In the genomic region with DNA sequence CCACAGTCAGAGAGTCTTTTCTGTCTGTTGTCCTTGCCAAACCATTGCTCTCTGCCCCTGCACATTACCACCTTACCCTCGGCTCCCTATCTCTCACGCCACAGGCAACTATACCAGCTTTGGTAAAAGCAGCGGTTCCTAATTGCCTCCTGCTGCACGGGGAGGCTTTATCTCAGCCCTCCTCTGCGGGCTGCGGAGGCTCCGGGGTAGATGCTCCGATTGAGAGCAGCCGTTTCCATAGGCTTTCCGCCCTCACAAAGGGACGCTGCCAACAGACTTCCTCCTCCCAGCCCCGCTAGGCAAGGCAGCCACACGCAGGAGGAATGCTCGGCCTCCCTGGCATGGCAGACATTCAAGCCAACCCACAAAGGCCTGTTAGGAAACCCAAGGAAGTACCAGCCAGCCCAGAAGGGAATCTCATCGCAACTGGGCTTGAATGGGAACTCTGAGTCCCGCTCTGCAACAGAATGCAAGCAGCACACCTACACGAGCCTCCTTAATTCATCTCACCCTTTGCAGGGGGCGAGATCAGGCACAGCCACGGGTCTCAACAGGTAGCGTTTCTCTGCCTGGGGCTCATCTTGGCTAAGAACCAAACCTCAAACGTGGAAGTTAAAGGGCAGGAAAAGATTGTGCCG, we compare ENCODE assay signal across 8 mouse cellular contexts.
DNase-seq lines count a peak whose midpoint lies in the region; ATAC-seq and TF ChIP-seq lines count a peak whose summit lies in the region.

No protein-coding gene starts in this region.

- no peaks in the 10 kb centered on the region for H3K79me2 ChIP-seq in heart, adult 2 months (replicated peaks; ENCODE audit: control insufficient read depth, insufficient read depth, low read length)

- 11% methylated on average over 22 of the region's 22 CpGs for WGBS in heart, adult 2 months
- 10% methylated on average over 22 of the region's 22 CpGs for WGBS in kidney, embryonic 16.5 days
- WGBS in limb, embryonic 12.5 days = 4% methylated on average over 22 of the region's 22 CpGs
- WGBS in midbrain, embryonic 11.5 days = 5% methylated on average over 22 of the region's 22 CpGs

- no peaks in the 10 kb centered on the region for H3K9me3 ChIP-seq in kidney, embryonic 16.5 days (ENCODE audit: low read length)
- H3K9me3 ChIP-seq in limb, embryonic 12.5 days = no peaks in the 10 kb centered on the region
- H3K9me3 ChIP-seq in midbrain, embryonic 11.5 days (ENCODE audit: control insufficient read depth, low read length) = no peaks in the 10 kb centered on the region

- no peak overlapping the region for H3K27ac ChIP-seq in heart, adult 2 months
- no peak overlapping the region for H3K27ac ChIP-seq in kidney, embryonic 16.5 days (ENCODE audit: low read length)
- H3K27ac ChIP-seq in limb, embryonic 12.5 days = no peak overlapping the region
- no peak overlapping the region for H3K27ac ChIP-seq in midbrain, embryonic 11.5 days (ENCODE audit: low read depth, low read length)

- peak; percentile 55 for DNase-seq in adrenal gland, postnatal 10 days
- no peak for DNase-seq in adrenal gland, postnatal 4 days (ENCODE audit: low spot score in 2 of 2)
- peak; percentile 34 to 47 for DNase-seq in cerebellum, postnatal 36 days
- DNase-seq in heart, adult 2 months = peak; percentile 42 to 69
- peak; percentile 91 for DNase-seq in midbrain, embryonic 11.5 days (ENCODE audit: low spot score, missing footprints)
- DNase-seq in thymus, postnatal 25 days = peak; percentile 25

- intact Hi-C loops in heart, adult 2 months (cut with DNase I) = no loop called here

- H3K4me2 ChIP-seq in kidney, embryonic 16.5 days (replicated peaks; ENCODE audit: low read depth, low read length) = peak overlapping the region; percentile 36
- peak overlapping the region; percentile 38 for H3K4me2 ChIP-seq in limb, embryonic 12.5 days
- peak overlapping the region; percentile 32 for H3K4me2 ChIP-seq in midbrain, embryonic 11.5 days

- TF ChIP-seq POLR2A in heart, adult 2 months (IDR thresholded peaks at IDR 0.05; ENCODE audit: insufficient read depth, low read depth, low read length) = no peak

- H3K36me3 ChIP-seq in heart, adult 2 months (ENCODE audit: control insufficient read depth, insufficient read depth, low read length) = no peaks in the 10 kb centered on the region
- H3K36me3 ChIP-seq in kidney, embryonic 16.5 days (ENCODE audit: insufficient read depth, low read length) = no peaks in the 10 kb centered on the region
- no peaks in the 10 kb centered on the region for H3K36me3 ChIP-seq in limb, embryonic 12.5 days
- H3K36me3 ChIP-seq in midbrain, embryonic 11.5 days (ENCODE audit: control insufficient read depth, insufficient read depth, low read length) = no peaks in the 10 kb centered on the region

- no peak for TF ChIP-seq CTCF in heart, adult 2 months (IDR thresholded peaks at IDR 0.05)

- no peak overlapping the region for H3K9ac ChIP-seq in heart, adult 2 months (ENCODE audit: low read depth, low read length)
- H3K9ac ChIP-seq in kidney, embryonic 16.5 days (replicated peaks; ENCODE audit: low read length) = no peak overlapping the region
- no peak overlapping the region; the same call in 1 of the 2 replicates for H3K9ac ChIP-seq in limb, embryonic 12.5 days (replicated peaks)
- 0 out of 2 replicates have a peak overlapping the region, but pooled peaks have one; percentile 2 for H3K9ac ChIP-seq in midbrain, embryonic 11.5 days (ENCODE audit: low read length)

- no peaks in the 10 kb centered on the region for H3K27me3 ChIP-seq in heart, adult 2 months (ENCODE audit: control insufficient read depth, insufficient read depth, low read length)
- H3K27me3 ChIP-seq in kidney, embryonic 16.5 days (ENCODE audit: insufficient read depth, low read length) = peaks cover 17% of the 10 kb centered on the region
- peaks cover 52% of the 10 kb centered on the region for H3K27me3 ChIP-seq in limb, embryonic 12.5 days
- H3K27me3 ChIP-seq in midbrain, embryonic 11.5 days (ENCODE audit: control insufficient read depth, insufficient read depth, low read length) = peaks cover 19% of the 10 kb centered on the region

- TF ChIP-seq EP300 in heart, adult 2 months (IDR thresholded peaks at IDR 0.05; ENCODE audit: insufficient read depth, low read depth, low read length) = no peak

- 0 out of 2 replicates have a peak, but pooled peaks have one; percentile 36 for ATAC-seq in kidney, embryonic 16.5 days (ENCODE audit: low FRiP score, low TSS enrichment)
- ATAC-seq in limb, embryonic 12.5 days (ENCODE audit: insufficient number of reproducible peaks, insufficient read depth, low FRiP score, low TSS enrichment, low read depth) = no peak
- ATAC-seq in midbrain, embryonic 11.5 days (ENCODE audit: low FRiP score) = no peak

- no peaks in the 10 kb centered on the region for H3K4me1 ChIP-seq in heart, adult 2 months (ENCODE audit: control insufficient read depth, insufficient read depth, low read length)
- peaks cover 7% of the 10 kb centered on the region for H3K4me1 ChIP-seq in kidney, embryonic 16.5 days (ENCODE audit: insufficient read depth, low read length)
- peaks cover 14% of the 10 kb centered on the region for H3K4me1 ChIP-seq in limb, embryonic 12.5 days (replicated peaks)
- H3K4me1 ChIP-seq in midbrain, embryonic 11.5 days (ENCODE audit: control insufficient read depth, insufficient read depth, low read length) = peaks cover 6% of the 10 kb centered on the region

- no peak overlapping the region for H3K4me3 ChIP-seq in heart, adult 2 months
- no peak overlapping the region for H3K4me3 ChIP-seq in kidney, embryonic 16.5 days (ENCODE audit: low read length)
- H3K4me3 ChIP-seq in limb, embryonic 12.5 days (replicated peaks) = 0 out of 2 replicates have a peak overlapping the region, but pooled peaks have one; percentile 9
- no peak overlapping the region for H3K4me3 ChIP-seq in midbrain, embryonic 11.5 days (ENCODE audit: low read depth, low read length)

Comparison
In these comparisons a context has a peak if more than half of its experiments do, and no peak if none do; other contexts are left out.
1. DNase-seq: peak in adrenal gland, postnatal 10 days (single experiment), cerebellum, postnatal 36 days (2 of 2), heart, adult 2 months (2 of 2), midbrain, embryonic 11.5 days (single experiment) and thymus, postnatal 25 days (single experiment); none in adrenal gland, postnatal 4 days (0 of 2).
2. Peak in every context shown above with its lines, with median percentiles within 50 percentile points of each other: H3K4me2 ChIP-seq.